Mouse (Mus musculus) fibroblast of lung, adult 2 months (primary cell): ENCODE data around the gene Klf13.

Experiments
- DNase-seq: peaks from one replicate; pipeline ENCODE4 v3.0.0-alpha.2; 2011; ENCODE audit warnings: low read depth

The Klf13 gene

DNA sequence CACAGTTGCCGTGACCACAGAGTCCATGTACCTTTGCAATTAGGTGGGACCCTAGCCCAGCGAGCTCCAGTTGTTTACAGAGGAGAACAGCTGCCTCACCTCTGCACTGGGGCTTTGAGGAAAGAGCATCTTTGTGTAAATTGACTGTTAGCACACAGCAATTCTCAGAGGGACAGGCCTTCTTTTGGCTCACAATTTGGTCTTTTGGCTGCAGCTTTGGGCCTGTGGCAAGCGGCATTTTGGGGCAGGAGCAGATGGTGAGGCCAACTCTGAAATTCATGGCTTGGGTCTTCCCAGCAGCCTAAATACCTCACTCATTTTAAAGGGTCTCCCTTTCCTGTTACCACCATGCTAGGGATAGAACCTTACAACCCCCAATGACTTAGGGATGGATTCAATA lies 10.5 kb upstream of the Klf13 start:
- no peak for DNase-seq

DNA sequence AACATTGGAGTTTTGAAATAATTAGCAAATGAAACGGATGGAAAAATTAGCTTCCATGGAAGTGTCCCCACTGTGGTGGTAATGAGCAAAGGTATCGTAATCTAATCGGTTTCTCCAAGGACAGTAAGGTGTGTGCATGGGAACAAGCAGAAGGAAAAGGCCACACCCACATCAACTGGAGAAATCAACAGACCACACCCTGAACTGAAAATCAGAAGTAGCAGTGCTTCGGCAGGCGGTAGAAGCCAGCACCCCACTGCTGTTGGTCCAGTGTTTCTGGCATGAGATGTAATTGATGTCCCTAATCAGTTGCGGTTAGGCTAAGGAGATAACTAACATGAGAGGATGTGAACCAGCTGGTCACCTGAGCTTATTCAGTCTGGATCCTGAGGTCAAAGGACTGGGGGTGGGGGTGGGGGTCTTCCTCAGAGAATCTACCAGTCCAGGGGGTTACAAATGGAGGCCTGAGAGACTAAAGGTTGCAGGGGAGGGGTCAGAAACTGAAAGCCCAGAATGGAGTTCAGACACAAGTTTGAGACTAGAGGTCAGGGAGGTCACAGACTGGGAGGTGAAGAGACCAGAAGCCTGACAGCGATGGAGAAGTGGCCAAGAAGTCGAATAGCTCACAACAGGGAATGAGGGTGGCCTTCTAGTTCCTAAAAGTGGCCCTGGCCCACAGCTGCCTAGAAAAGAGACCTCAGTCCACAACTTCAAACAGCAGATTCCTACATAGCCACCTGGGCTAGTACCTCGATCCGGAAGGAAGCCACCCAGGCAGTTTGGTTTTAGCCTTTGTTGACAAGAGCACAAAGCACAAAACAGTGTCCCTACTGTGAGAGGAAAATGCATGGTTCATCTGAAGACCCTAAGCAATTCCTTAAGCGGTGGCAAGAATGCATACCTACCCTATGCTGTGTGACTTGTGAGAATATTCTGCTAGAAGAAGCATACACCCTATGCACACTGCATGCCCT lies 9.1 kb upstream of the Klf13 start:
- DNase-seq, result no peak

- DNase-seq, result no peak
These were observed 5.2 kb upstream of the Klf13 start for GRCm38 (mm10) chr7:63943946-63944345.

DNA sequence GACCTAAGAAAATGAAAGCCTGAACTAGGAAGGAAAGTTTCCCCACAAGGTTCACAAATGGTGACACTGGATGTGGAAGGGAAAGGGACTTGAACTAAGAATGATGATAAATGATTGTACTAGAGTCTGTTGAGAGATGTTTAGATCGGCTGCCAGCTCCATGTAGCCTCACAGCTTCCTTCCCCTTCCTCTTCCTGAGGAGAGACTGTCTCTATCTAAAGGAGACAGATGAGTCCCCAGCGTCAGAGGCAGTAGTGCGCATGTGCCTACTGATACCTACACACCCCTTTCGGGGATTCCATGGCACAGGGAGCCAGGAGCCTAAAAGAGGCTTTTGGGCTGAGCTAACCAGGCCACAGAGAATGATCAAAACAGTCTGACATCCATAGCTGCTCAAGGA lies 2.8 kb upstream of the Klf13 start:
- DNase-seq, result no peak

- DNase-seq, result no peak
These were observed 2.3 kb upstream of the Klf13 start for GRCm38 (mm10) chr7:63941050-63941449.

GRCm38 (mm10) chr7:63940321-63940720 lies 1.6 kb upstream of the Klf13 start:
- DNase-seq, result no peak

DNA sequence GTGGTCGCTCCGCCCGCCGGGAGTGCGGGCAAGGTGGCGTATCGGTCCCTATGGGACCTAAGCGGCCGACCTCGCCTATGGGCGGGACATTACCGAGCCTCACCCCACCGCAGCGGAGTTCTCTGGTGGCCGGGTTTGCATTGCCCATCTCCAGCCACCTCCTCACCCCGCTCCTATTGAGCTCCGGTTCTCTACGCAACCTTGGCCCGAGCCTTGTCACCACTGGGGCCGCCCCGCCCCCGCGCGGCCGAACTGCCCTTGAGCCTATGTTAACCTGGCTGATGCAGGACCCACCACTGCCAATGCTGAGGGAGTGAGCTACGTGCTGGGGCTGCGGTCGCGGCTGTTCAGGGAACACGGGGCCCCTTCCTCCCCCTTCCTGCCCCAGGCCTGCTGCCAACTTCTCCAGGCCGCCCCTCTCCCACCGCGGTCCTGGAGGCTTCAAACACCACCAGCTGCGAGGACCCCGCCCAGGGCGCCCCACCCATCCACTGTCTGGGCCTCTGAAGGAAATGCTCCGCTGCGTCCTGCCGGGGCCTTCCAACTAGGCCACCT lies 759 bp upstream of the Klf13 start:
- no peak for DNase-seq

- DNase-seq, result no peak
These were observed 425 bp downstream of the Klf13 start for GRCm38 (mm10) chr7:63938066-63938913.

- DNase-seq, result no peak
These were observed 1.3 kb downstream of the Klf13 start for GRCm38 (mm10) chr7:63937236-63938065.

GRCm38 (mm10) chr7:63936986-63937235 lies 1.8 kb downstream of the Klf13 start:
- no peak for DNase-seq

GRCm38 (mm10) chr7:63936188-63936985 lies 2.3 kb downstream of the Klf13 start:
- DNase-seq, result peak; percentile 72

GRCm38 (mm10) chr7:63935809-63936187 lies 2.9 kb downstream of the Klf13 start:
- DNase-seq, result no peak

- no peak for DNase-seq
These were observed 4.2 kb downstream of the Klf13 start for GRCm38 (mm10) chr7:63934530-63934929.

- no peak for DNase-seq
These were observed 4.8 kb downstream of the Klf13 start for GRCm38 (mm10) chr7:63933905-63934304.

GRCm38 (mm10) chr7:63932461-63932860 lies 6.3 kb downstream of the Klf13 start:
- DNase-seq, result no peak

DNA sequence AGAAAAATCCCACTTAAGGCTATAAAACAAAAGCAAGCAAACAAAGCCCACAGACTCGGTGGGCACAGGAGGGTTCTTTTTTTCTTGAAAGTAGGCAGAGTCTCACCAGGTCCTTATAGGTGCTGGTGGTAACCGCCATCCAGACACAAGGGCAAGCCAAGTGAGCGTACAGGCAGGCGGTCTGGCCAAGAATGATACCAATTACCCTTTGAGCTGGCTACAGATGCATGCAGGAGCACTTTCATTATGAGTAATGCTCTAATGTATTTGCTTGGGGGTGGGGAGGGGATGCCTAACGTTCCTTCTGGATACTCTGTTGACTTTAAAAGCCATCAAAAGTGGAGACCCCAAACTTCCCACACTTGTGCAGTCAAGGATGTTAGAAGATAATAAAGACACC lies 7.9 kb downstream of the Klf13 start:
- DNase-seq, result no peak

DNA sequence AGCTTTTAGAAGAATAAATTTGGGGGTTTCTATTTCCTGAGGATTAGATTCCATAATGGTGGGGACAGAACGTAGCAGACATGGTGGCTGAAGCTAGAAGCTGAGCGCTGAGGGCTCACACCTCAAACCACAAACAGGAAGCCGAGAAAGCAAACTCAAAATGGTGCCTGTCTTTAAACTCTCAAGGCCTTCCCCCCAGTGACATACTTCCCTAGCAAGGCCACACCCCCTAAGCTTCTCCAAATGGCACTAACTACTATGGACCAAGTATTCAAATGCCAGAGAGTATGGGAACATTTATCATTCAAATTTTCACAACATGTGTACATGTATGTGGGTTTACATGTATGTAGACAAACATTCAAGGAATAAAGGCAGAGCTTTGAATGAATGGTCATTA lies 8.6 kb downstream of the Klf13 start:
- no peak for DNase-seq

DNA sequence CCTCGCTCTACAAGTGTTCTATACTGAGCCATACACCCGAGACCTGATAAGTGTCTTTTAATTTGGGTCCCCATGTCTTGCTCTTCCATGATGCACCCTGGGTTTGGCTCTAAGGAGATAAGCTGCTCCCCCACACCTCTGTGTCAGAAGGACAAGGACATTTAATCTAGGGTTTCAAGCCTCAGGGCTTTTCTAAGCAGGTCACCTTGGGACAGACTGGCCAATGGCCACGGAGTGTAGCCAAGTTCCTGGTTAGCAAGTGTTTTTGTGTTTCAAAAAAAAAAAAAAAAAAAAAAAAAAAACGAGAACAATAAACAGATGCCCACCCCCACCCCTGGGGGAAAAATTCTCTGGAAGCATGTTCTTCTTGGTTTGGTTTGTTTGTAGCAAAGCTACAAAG lies 9.6 kb downstream of the Klf13 start:
- DNase-seq, result no peak

- DNase-seq, result no peak
These were observed 11.6 kb downstream of the Klf13 start for GRCm38 (mm10) chr7:63927121-63927520.

GRCm38 (mm10) chr7:63926492-63926891 lies 12.2 kb downstream of the Klf13 start:
- DNase-seq, result no peak
